Mouse (Mus musculus): Measurements from ENCODE around the gene Mpc1.
"Not testable (repeated sequence)": the region's sequence is repeated elsewhere in the genome, so short reads cannot be mapped to it uniquely, and the experiment has no call there.

The Mpc1 gene

DNA sequence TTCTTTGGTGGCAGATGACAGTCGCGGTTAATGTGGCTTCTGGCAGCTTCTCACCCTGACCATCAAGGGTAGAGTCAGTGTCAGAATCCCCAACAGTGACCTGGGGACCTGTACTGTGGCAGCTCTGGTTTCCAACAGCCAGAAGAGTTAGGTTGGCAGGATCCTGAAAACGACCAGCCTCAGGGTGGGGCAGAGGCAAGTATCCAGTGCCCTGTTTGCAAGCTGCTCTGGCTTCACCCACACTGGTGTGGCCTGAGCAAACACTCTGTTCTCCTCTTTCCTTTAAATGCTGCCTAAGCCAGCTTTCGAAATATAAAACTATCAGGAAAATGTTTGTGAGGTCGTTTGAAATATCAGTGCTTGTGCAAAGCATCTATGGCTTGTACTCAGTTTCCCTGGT, 47.9 kb downstream of the Mpc1 start:
- no peak for DNase-seq (ENCODE audit: low read depth)

DNA sequence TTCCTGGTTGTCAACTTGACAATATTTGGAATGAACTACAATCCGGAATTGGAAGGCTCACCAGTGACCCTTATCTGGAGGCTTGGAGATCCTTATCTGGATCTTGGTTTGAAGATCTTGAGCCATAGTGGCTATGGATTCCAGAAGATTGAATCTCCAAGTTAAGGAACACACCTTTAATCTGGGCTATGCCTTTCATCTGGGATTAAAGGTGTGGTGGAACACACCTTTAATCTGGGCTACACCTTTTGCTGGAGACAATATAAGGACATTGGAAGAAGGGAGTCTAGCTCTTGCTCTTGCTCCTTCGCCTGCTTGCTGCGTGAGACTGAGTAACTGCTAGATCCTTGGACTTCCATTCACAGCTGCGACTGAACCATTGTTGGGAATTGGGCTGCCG, 54.5 kb downstream of the Mpc1 start, which contains the start of gene Prr18:
Gene Prr18, plus strand, starts transcription at position 301 of the 400 bp plus-strand sequence.
- DNase-seq (ENCODE audit: low read depth), result not testable (repeated sequence)

DNA sequence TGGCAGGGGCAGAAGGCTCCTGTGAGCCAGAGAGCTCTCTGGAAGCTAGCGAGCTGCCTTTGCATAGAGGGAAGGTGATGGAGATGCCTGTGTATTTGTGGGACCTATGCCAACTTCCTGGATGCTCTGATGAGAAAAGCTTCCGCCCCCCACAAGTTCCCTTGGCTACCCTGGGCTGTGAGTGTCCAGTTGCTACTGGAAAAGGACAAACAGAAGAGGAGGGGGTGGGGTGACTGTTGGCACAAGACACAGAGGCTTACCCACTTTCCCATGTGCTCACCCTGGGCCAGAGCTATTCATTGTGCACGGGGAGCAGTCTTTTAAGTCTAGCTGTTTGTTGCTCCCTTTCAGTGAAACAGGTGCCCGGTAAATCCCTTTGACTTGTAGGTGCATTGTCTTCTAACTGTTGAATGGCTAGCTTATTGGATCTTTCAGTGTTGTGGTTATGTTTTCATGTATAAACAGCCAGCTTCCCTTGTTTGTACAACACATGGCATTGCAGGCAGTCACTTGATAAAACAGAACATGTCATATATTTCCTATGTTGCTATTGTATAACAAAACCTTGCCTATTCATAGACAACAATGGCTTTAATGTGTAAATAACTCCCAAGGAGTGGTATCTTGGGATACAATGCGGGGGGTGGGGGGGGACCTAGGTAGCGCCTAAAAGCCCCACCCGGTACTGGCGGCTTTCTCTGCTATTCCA, 57.1 kb downstream of the Mpc1 start:
- no peak for DNase-seq (ENCODE audit: low read depth)

DNA sequence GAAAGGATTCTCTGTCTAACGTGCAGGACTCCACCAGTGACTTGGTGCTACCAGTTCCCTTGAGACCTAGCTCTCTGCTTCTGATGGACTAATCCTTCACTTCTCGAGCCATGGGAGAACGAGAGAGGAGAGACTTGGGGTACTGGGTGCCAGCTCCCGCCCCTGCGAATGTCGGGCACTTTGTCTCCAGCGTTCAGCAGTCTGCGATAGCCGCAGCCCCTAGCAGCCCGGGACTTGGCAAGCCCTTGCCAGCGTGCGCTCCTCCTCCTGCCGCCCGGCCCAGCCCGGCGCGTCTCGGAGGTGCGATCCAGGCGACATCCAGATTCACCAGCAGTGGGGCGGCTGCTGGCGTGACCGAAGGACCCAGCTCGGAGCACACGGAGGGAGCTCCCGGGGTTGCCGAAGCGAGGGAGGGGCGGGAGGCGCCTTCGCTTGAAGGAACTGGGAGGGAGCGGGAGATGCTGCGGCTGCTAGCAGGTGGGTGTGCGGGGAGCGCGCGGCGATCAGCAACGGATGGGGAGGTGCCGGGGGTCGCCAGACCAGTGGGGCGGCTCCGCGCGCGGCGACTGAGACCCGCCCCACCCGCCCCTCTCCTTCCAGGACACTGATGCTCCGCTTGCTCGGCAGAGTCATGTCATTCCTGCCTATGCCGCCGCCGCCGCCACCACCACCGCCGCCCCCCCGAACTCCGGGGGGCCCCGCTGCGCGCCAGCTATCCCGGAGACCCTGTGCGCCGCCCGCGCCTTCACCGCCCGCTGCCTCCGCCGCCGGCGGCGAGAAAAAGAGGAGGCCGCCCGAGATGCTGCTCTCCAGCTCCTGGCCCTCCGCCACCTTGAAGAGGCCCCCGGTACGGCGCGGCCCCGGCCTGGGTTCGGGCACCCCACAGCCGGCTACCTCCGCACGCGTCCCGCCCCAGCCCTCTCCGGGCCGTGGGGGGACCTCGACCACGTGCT, 58.0 kb downstream of the Mpc1 start:
- peak; percentile 26 for DNase-seq (ENCODE audit: low read depth)

DNA sequence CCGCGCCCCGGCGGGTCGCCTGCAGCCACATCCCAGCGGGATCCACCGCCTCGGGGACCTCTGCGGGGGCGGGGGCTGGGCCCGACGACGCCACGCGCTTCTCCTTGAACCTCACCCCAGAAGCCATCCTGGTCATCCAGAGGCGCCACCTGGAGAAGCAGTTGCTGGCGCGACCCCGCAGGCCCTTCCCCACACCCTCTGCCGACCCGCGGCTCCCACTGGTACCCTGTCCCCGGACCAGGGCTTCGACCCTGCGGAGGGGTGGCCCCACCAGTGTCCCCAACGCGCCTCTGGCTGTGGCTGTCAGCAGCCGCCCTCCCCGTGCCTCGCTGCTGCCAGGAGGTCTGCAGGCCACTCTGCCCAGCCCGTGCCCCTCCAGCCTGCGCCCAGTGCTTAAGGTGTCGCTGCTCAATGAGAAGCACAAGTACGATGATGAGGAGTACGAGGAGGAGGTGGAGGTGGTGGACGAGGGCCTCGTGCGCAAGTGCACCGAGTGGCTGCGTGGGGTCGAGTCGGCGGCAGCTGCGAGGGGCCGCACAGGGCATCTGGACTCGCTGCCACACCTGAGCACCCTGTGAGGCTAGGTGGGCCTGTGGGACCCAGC, 58.8 kb downstream of the Mpc1 start:
- DNase-seq (ENCODE audit: low read depth), result no peak

DNA sequence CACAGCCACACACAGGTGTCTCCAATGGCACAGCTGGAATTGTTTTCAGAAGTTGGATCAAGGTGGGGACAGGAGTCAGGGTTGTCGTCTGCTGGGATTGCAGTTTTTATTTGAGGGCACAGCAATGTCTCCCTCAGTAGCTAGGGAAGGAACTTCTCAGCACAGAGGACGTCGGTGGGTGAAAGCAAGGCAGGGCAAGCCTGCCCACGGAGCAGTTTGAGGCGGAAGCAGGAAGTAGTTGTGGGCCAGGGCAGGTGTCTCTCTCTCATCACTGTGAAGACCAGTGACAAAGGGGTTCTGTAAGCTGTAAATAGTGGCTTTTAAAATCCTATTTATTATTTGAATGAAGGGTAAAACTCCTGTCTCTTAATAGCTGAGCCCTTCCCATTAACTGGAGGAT, 60.0 kb downstream of the Mpc1 start:
- DNase-seq (ENCODE audit: low read depth), result peak; percentile 38

DNA sequence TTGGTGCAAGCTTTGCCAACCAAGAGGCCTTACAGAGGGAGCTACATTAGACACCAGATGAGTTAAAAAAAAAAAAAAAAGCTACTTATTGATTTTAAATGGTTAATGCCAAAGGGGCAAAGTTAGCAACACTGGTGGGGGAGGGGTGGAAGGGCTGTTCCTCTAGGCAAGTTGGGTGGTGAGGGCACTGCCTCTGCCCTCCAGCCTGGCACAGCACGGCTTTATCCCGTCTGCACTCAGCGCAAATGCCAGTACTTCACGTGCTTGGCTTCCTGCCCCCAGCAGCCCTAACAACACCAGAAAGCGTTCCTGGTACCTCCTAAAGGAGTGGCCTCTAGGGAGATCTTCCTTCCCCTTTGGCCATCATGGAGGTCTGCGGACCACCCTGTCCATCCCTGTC, 60.7 kb downstream of the Mpc1 start:
- no peak for DNase-seq (ENCODE audit: low read depth)
